Mouse (Mus musculus): ENCODE data around the gene Ano10. TPM values are rescaled to one million over a fixed set of nuclear protein-coding genes. Genes with fewer than 3 reads are reported as not detected.
"Not testable (repeated sequence)": the region's sequence is repeated elsewhere in the genome, so short reads cannot be mapped to it uniquely, and the experiment has no call there.

Ano10 gene
- polyA plus RNA-seq, 1 experiment = 80.3 TPM

GRCm38 (mm10) chr9:122322356-122322755, 28.1 kb upstream of the Ano10 start:
- WGBS = 64% methylated on average over 3 of the region's 3 CpGs
- H3K27ac ChIP-seq (ENCODE audit: insufficient read depth, low read depth, low read length) = no peak overlapping the region
- H3K4me1 ChIP-seq (ENCODE audit: control insufficient read depth, insufficient read depth, insufficient read length, low read length) = no peaks in the 10 kb centered on the region
- H3K4me3 ChIP-seq (ENCODE audit: low read depth, low read length) = no peak overlapping the region
- no peaks in the 10 kb centered on the region for H3K36me3 ChIP-seq (ENCODE audit: control insufficient read depth, insufficient read depth, low read length)
- no peaks in the 10 kb centered on the region for H3K27me3 ChIP-seq (ENCODE audit: control insufficient read depth, insufficient read depth, low read length)
- TF ChIP-seq POLR2A (IDR thresholded peaks at IDR 0.05; ENCODE audit: low read depth, low read length) (no peak), CTCF (IDR thresholded peaks at IDR 0.05; ENCODE audit: extremely low read depth, insufficient read length, insufficient replicate concordance, low read depth, low read length) (no peak)

GRCm38 (mm10) chr9:122320626-122321025, 26.4 kb upstream of the Ano10 start:
- 89% methylated on average over 4 of the region's 4 CpGs for WGBS
- TF ChIP-seq POLR2A (IDR thresholded peaks at IDR 0.05; ENCODE audit: low read depth, low read length) (no peak), CTCF (IDR thresholded peaks at IDR 0.05; ENCODE audit: extremely low read depth, insufficient read length, insufficient replicate concordance, low read depth, low read length) (no peak)
- Histone ChIP-seq H3K4me1 (ENCODE audit: control insufficient read depth, insufficient read depth, insufficient read length, low read length) (no peaks in the 10 kb centered on the region), H3K36me3 (ENCODE audit: control insufficient read depth, insufficient read depth, low read length) (no peaks in the 10 kb centered on the region), H3K4me3 (ENCODE audit: low read depth, low read length) (no peak overlapping the region), H3K27me3 (ENCODE audit: control insufficient read depth, insufficient read depth, low read length) (no peaks in the 10 kb centered on the region), H3K27ac (ENCODE audit: insufficient read depth, low read depth, low read length) (no peak overlapping the region)

- no peak overlapping the region for H3K4me3 ChIP-seq (ENCODE audit: low read depth, low read length)
- TF ChIP-seq CTCF (IDR thresholded peaks at IDR 0.05; ENCODE audit: extremely low read depth, insufficient read length, insufficient replicate concordance, low read depth, low read length) (no peak), POLR2A (IDR thresholded peaks at IDR 0.05; ENCODE audit: low read depth, low read length) (no peak)
- H3K36me3 ChIP-seq (ENCODE audit: control insufficient read depth, insufficient read depth, low read length) = no peaks in the 10 kb centered on the region
- no peak overlapping the region for H3K27ac ChIP-seq (ENCODE audit: insufficient read depth, low read depth, low read length)
- WGBS = 53% methylated on average over 7 of the region's 7 CpGs
- H3K4me1 ChIP-seq (ENCODE audit: control insufficient read depth, insufficient read depth, insufficient read length, low read length) = peaks cover 2% of the 10 kb centered on the region; the same call in 1 of the 2 replicates
- H3K27me3 ChIP-seq (ENCODE audit: control insufficient read depth, insufficient read depth, low read length) = no peaks in the 10 kb centered on the region
Measured at GRCm38 (mm10) chr9:122316562-122316961, 22.3 kb upstream of the Ano10 start.

- Histone ChIP-seq H3K27me3 (ENCODE audit: control insufficient read depth, insufficient read depth, low read length) (no peaks in the 10 kb centered on the region), H3K27ac (ENCODE audit: insufficient read depth, low read depth, low read length) (no peak overlapping the region), H3K36me3 (ENCODE audit: control insufficient read depth, insufficient read depth, low read length) (no peaks in the 10 kb centered on the region), H3K4me1 (ENCODE audit: control insufficient read depth, insufficient read depth, insufficient read length, low read length) (peaks cover 6% of the 10 kb centered on the region; the same call in 1 of the 2 replicates), H3K4me3 (ENCODE audit: low read depth, low read length) (no peak overlapping the region)
- no peak for TF ChIP-seq POLR2A (IDR thresholded peaks at IDR 0.05; ENCODE audit: low read depth, low read length)
- TF ChIP-seq CTCF (IDR thresholded peaks at IDR 0.05; ENCODE audit: extremely low read depth, insufficient read length, insufficient replicate concordance, low read depth, low read length) = no peak
- 87% methylated on average over 11 of the region's 11 CpGs for WGBS
Measured at GRCm38 (mm10) chr9:122315501-122315900, 21.3 kb upstream of the Ano10 start.

GRCm38 (mm10) chr9:122314942-122315341, 20.7 kb upstream of the Ano10 start:
- Histone ChIP-seq H3K27ac (ENCODE audit: insufficient read depth, low read depth, low read length) (no peak overlapping the region), H3K4me1 (ENCODE audit: control insufficient read depth, insufficient read depth, insufficient read length, low read length) (peaks cover 6% of the 10 kb centered on the region; the same call in 1 of the 2 replicates), H3K36me3 (ENCODE audit: control insufficient read depth, insufficient read depth, low read length) (no peaks in the 10 kb centered on the region), H3K27me3 (ENCODE audit: control insufficient read depth, insufficient read depth, low read length) (no peaks in the 10 kb centered on the region), H3K4me3 (ENCODE audit: low read depth, low read length) (no peak overlapping the region)
- WGBS = 58% methylated on average over 4 of the region's 4 CpGs
- no peak for TF ChIP-seq POLR2A (IDR thresholded peaks at IDR 0.05; ENCODE audit: low read depth, low read length)
- TF ChIP-seq CTCF (IDR thresholded peaks at IDR 0.05; ENCODE audit: extremely low read depth, insufficient read length, insufficient replicate concordance, low read depth, low read length) = no peak

- no peak for TF ChIP-seq CTCF (IDR thresholded peaks at IDR 0.05; ENCODE audit: extremely low read depth, insufficient read length, insufficient replicate concordance, low read depth, low read length)
- no peak for TF ChIP-seq POLR2A (IDR thresholded peaks at IDR 0.05; ENCODE audit: low read depth, low read length)
- H3K27me3 ChIP-seq (ENCODE audit: control insufficient read depth, insufficient read depth, low read length) = no peaks in the 10 kb centered on the region
- WGBS = 85% methylated on average over 6 of the region's 6 CpGs
- H3K27ac ChIP-seq (ENCODE audit: insufficient read depth, low read depth, low read length) = no peak overlapping the region
- no peak overlapping the region for H3K4me3 ChIP-seq (ENCODE audit: low read depth, low read length)
- peaks cover 6% of the 10 kb centered on the region; the same call in 1 of the 2 replicates for H3K4me1 ChIP-seq (ENCODE audit: control insufficient read depth, insufficient read depth, insufficient read length, low read length)
- H3K36me3 ChIP-seq (ENCODE audit: control insufficient read depth, insufficient read depth, low read length) = no peaks in the 10 kb centered on the region
Measured at GRCm38 (mm10) chr9:122314386-122314785, 20.2 kb upstream of the Ano10 start.

GRCm38 (mm10) chr9:122313128-122313527, 18.9 kb upstream of the Ano10 start:
- not testable (repeated sequence) for H3K27ac ChIP-seq (ENCODE audit: insufficient read depth, low read depth, low read length); H3K4me1 ChIP-seq (ENCODE audit: control insufficient read depth, insufficient read depth, insufficient read length, low read length); H3K36me3 ChIP-seq (ENCODE audit: control insufficient read depth, insufficient read depth, low read length); H3K27me3 ChIP-seq (ENCODE audit: control insufficient read depth, insufficient read depth, low read length); H3K4me3 ChIP-seq (ENCODE audit: low read depth, low read length)
- 36% methylated on average over 1 of the region's 1 CpGs for WGBS

All from small intestine, adult 2 months (tissue).